Mouse (Mus musculus) MEL (cell line): ENCODE measurements around the gene Elk4. TPM values are rescaled to one million over a fixed set of nuclear protein-coding genes. Genes with fewer than 3 reads are reported as not detected.
A peak's percentile ranks its signal among the peaks of the same experiment; 100 is the strongest.

Experiments
- DNase-seq: peaks from one replicate; pipeline ENCODE4 v3.0.0; 2011; ENCODE audit warnings: low read depth, low spot score
- H3K27ac ChIP-seq: 2 replicates; pipeline ENCODE4 v1.5.1; 2012; ENCODE audit warnings: low read depth, mild to moderate bottlenecking, control low read depth, low read length, moderate library complexity; ENCODE audit not compliant: control insufficient read depth
- H3K27me3 ChIP-seq, 2 experiments: fragments of 150-350 bp in 1 of 2; sonication (generic) in 1 of 2; 2 replicates each; pipeline ENCODE4 v1.6.1; 2012; ENCODE audit warnings: low read length in 2 of 2, mild to moderate bottlenecking in 2 of 2, improper control_type of control experiment in 1 of 2, moderate library complexity in 1 of 2; ENCODE audit not compliant: insufficient read depth in 2 of 2, control insufficient read depth in 1 of 2
- H3K36me3 ChIP-seq, 2 experiments: 2 replicates each; pipeline ENCODE4 v1.6.1; 2012 to 2014; ENCODE audit warnings: low read length in 2 of 2, improper control_type of control experiment in 1 of 2, inconsistent platforms in 1 of 2, mild to moderate bottlenecking in 1 of 2; ENCODE audit not compliant: insufficient read depth in 2 of 2, control insufficient read depth in 1 of 2
- H3K4me1 ChIP-seq, 2 experiments: fragments of 150-350 bp in 1 of 2; sonication (generic) in 1 of 2; 2 replicates each; pipeline ENCODE4 v1.6.1; 2012; ENCODE audit warnings: low read length in 2 of 2, improper control_type of control experiment in 1 of 2, mild to moderate bottlenecking in 1 of 2; ENCODE audit not compliant: insufficient read depth in 2 of 2, control insufficient read depth in 1 of 2
- H3K4me3 ChIP-seq, 2 experiments: fragments of 150-350 bp in 1 of 2; sonication (generic) in 1 of 2; 2 replicates each; pipeline ENCODE4 v1.5.1; 2012; ENCODE audit warnings: low read depth in 2 of 2, low read length in 2 of 2, mild to moderate bottlenecking in 2 of 2, moderate library complexity in 2 of 2, control low read depth in 1 of 2, improper control_type of control experiment in 1 of 2; ENCODE audit not compliant: control insufficient read depth in 1 of 2, insufficient read depth in 1 of 2
- H3K79me2 ChIP-seq: 2 replicates; pipeline ENCODE4 v1.6.1; 2012; ENCODE audit warnings: mild to moderate bottlenecking, low read length, moderate library complexity; ENCODE audit not compliant: control insufficient read depth, poor library complexity, insufficient read depth
- H3K9ac ChIP-seq: 2 replicates; pipeline ENCODE4 v1.6.1; 2012; ENCODE audit warnings: low read depth, mild to moderate bottlenecking, control low read depth, low read length, moderate library complexity; ENCODE audit not compliant: control insufficient read depth, poor library complexity, severe bottlenecking
- H3K9me3 ChIP-seq: fragments of 150-350 bp; sonication (generic); replicated peaks from 2 replicates; pipeline ENCODE4 v1.6.1; 2012; ENCODE audit warnings: mild to moderate bottlenecking, low read length, improper control_type of control experiment, moderate library complexity; ENCODE audit not compliant: insufficient read depth
- CHD1 ChIP-seq: IDR thresholded peaks from 2 replicates; pipeline ENCODE4 v1.6.1; 2012; ENCODE audit warnings: low read depth, mild to moderate bottlenecking, inconsistent platforms, low read length, improper control_type of control experiment
- CHD2 ChIP-seq: IDR thresholded peaks from 2 replicates; pipeline ENCODE4 v1.6.1; 2011; ENCODE audit warnings: low read length, improper control_type of control experiment
- CTCF ChIP-seq, 3 experiments: IDR thresholded peaks in 2 of 3; conservative IDR thresholded peaks in 1 of 3; 2 replicates each; pipeline ENCODE4 v1.5.1; 2011 to 2012; ENCODE audit warnings: low read length in 3 of 3, low read depth in 2 of 3, mild to moderate bottlenecking in 2 of 3, improper control_type of control experiment in 1 of 3, inconsistent platforms in 1 of 3, mixed read lengths in 1 of 3, moderate library complexity in 1 of 3; ENCODE audit not compliant: control insufficient read depth in 1 of 3, insufficient read depth in 1 of 3, poor library complexity in 1 of 3, severe bottlenecking in 1 of 3
- E2F4 ChIP-seq: IDR thresholded peaks from 2 replicates; pipeline ENCODE4 v1.6.1; 2011; ENCODE audit warnings: low read depth, low read length, improper control_type of control experiment, borderline replicate concordance
- ELF1 ChIP-seq: IDR thresholded peaks from 2 replicates; pipeline ENCODE4 v1.6.1; 2014; ENCODE audit warnings: low read depth, mild to moderate bottlenecking, inconsistent platforms, low read length, improper control_type of control experiment, moderate library complexity
- EP300 ChIP-seq, 2 experiments: IDR thresholded peaks; 2 replicates each; pipeline ENCODE4 v1.6.1; 2011; ENCODE audit warnings: improper control_type of control experiment in 2 of 2, low read length in 2 of 2, low read depth in 1 of 2, mild to moderate bottlenecking in 1 of 2
- ETS1 ChIP-seq: IDR thresholded peaks from 2 replicates; pipeline ENCODE4 v1.6.1; 2012; ENCODE audit warnings: low read depth, mild to moderate bottlenecking, inconsistent platforms, low read length, improper control_type of control experiment, moderate library complexity
- GATA1 ChIP-seq: IDR thresholded peaks from 2 replicates; pipeline ENCODE4 v1.6.1; 2011; ENCODE audit warnings: low read depth, low read length, improper control_type of control experiment
- HCFC1 ChIP-seq: IDR thresholded peaks from 2 replicates; pipeline ENCODE4 v1.6.1; 2012; ENCODE audit warnings: low read depth, mild to moderate bottlenecking, inconsistent platforms, low read length, improper control_type of control experiment, moderate library complexity
- JUND ChIP-seq: IDR thresholded peaks from 2 replicates; pipeline ENCODE4 v1.6.1; 2011; ENCODE audit warnings: low read depth, mild to moderate bottlenecking, improper control_type of control experiment, low read length
- KAT2A ChIP-seq: conservative IDR thresholded peaks from 2 replicates; pipeline ENCODE4 v1.6.1; 2012; ENCODE audit warnings: low read depth, low read length, improper control_type of control experiment, inconsistent platforms
- MAFK ChIP-seq: IDR thresholded peaks from 2 replicates; pipeline ENCODE4 v1.6.1; 2011; ENCODE audit warnings: low read depth, mild to moderate bottlenecking, low read length, improper control_type of control experiment, borderline replicate concordance
- MAX ChIP-seq: IDR thresholded peaks from 2 replicates; pipeline ENCODE4 v1.6.1; 2011; ENCODE audit warnings: low read length, improper control_type of control experiment
- MAZ ChIP-seq: IDR thresholded peaks from 2 replicates; pipeline ENCODE4 v1.6.1; 2012; ENCODE audit warnings: low read depth, mild to moderate bottlenecking, inconsistent platforms, low read length, improper control_type of control experiment
- MXI1 ChIP-seq: IDR thresholded peaks from 2 replicates; pipeline ENCODE4 v1.6.1; 2011; ENCODE audit warnings: mild to moderate bottlenecking, low read depth, low read length, improper control_type of control experiment
- MYB ChIP-seq: IDR thresholded peaks from 2 replicates; pipeline ENCODE4 v1.6.1; 2011; ENCODE audit warnings: mild to moderate bottlenecking, low read depth, low read length, improper control_type of control experiment
- NELFE ChIP-seq: IDR thresholded peaks from 2 replicates; pipeline ENCODE4 v1.6.1; 2011; ENCODE audit warnings: low read depth, low read length, improper control_type of control experiment
- POLR2A ChIP-seq, 2 experiments: IDR thresholded peaks; 2 replicates each; pipeline ENCODE4 v1.6.1; 2011 to 2012; ENCODE audit warnings: low read length in 2 of 2, mild to moderate bottlenecking in 2 of 2, control low read depth in 1 of 2, improper control_type of control experiment in 1 of 2, low read depth in 1 of 2, moderate library complexity in 1 of 2; ENCODE audit not compliant: control insufficient read depth in 1 of 2, insufficient read depth in 1 of 2, poor library complexity in 1 of 2
- POLR2AphosphoS2 ChIP-seq: IDR thresholded peaks from 2 replicates; pipeline ENCODE4 v1.6.1; 2011; ENCODE audit warnings: low read length, improper control_type of control experiment
- POLR2AphosphoS5 ChIP-seq: IDR thresholded peaks from 2 replicates; pipeline ENCODE4 v1.6.1; 2012; ENCODE audit warnings: low read depth, borderline replicate concordance, mild to moderate bottlenecking, inconsistent platforms, low read length, moderate library complexity, mixed read lengths
- RAD21 ChIP-seq: IDR thresholded peaks from 2 replicates; pipeline ENCODE4 v1.6.1; 2011; ENCODE audit warnings: mild to moderate bottlenecking, low read depth, low read length, improper control_type of control experiment
- RCOR1 ChIP-seq: IDR thresholded peaks from 2 replicates; pipeline ENCODE4 v1.6.1; 2012; ENCODE audit warnings: low read depth, mild to moderate bottlenecking, inconsistent platforms, low read length, improper control_type of control experiment
- SIN3A ChIP-seq: IDR thresholded peaks from 2 replicates; pipeline ENCODE4 v1.6.1; 2012; ENCODE audit warnings: low read length, improper control_type of control experiment, inconsistent platforms
- TAL1 ChIP-seq: IDR thresholded peaks from 2 replicates; pipeline ENCODE4 v1.6.1; 2012; ENCODE audit warnings: mild to moderate bottlenecking, inconsistent platforms, low read length, moderate library complexity, mixed read lengths
- TBP ChIP-seq: IDR thresholded peaks from 2 replicates; pipeline ENCODE4 v1.8.0; 2011; ENCODE audit warnings: low read depth, low read length, improper control_type of control experiment
- TCF12 ChIP-seq: IDR thresholded peaks from 2 replicates; pipeline ENCODE4 v1.6.1; 2014; ENCODE audit warnings: low read depth, mild to moderate bottlenecking, inconsistent platforms, low read length, improper control_type of control experiment, moderate library complexity
- UBTF ChIP-seq: IDR thresholded peaks from 2 replicates; pipeline ENCODE4 v1.6.1; 2012; ENCODE audit warnings: low read depth, mild to moderate bottlenecking, inconsistent platforms, low read length, improper control_type of control experiment, moderate library complexity, borderline replicate concordance; ENCODE audit not compliant: insufficient read depth
- USF1 ChIP-seq: IDR thresholded peaks from 2 replicates; pipeline ENCODE4 v1.6.1; 2014; ENCODE audit warnings: low read depth, mild to moderate bottlenecking, inconsistent platforms, low read length, improper control_type of control experiment, moderate library complexity
- USF2 ChIP-seq, 2 experiments: IDR thresholded peaks; 2 replicates each; pipeline ENCODE4 v1.6.1; 2011 to 2012; ENCODE audit warnings: improper control_type of control experiment in 2 of 2, low read length in 2 of 2, borderline replicate concordance in 1 of 2, inconsistent platforms in 1 of 2, low read depth in 1 of 2, mild to moderate bottlenecking in 1 of 2; ENCODE audit not compliant: insufficient read depth in 1 of 2
- ZC3H11A ChIP-seq: IDR thresholded peaks from 2 replicates; pipeline ENCODE4 v1.6.1; 2012; ENCODE audit warnings: low read depth, mild to moderate bottlenecking, inconsistent platforms, low read length, improper control_type of control experiment
- ZMIZ1 ChIP-seq: IDR thresholded peaks from 2 replicates; pipeline ENCODE4 v1.6.1; 2012; ENCODE audit warnings: low read depth, mild to moderate bottlenecking, inconsistent platforms, low read length, improper control_type of control experiment, moderate library complexity
- ZNF384 ChIP-seq: IDR thresholded peaks from 2 replicates; pipeline ENCODE4 v1.6.1; 2012; ENCODE audit warnings: low read depth, mild to moderate bottlenecking, inconsistent platforms, low read length, improper control_type of control experiment
- polyA plus RNA-seq, 2 experiments: library from polyadenylated mRNA; stranded (reverse) in 1 of 2; unstranded in 1 of 2; fragments of >175 nt in 1 of 2; fragments of >200 nt in 1 of 2; gene quantifications; 2 replicates each; pipeline versions ENCODE4 v1.2.1 to v1.2.4; 2012; ENCODE audit warnings: low replicate concordance in 2 of 2, low read depth in 1 of 2; ENCODE audit not compliant: insufficient read length in 2 of 2, insufficient read depth in 1 of 2, missing spikeins in 1 of 2
- total RNA-seq: library from RNA; depleted of rRNA; stranded (reverse); fragments of 300-350 nt; gene quantifications from 2 replicates; pipeline ENCODE4 v1.2.3, GENCODE M21; 2012

Elk4 gene
- total and polyA plus RNA-seq, 3 experiments = 19.4 to 191 (median 20.3) TPM

DNA sequence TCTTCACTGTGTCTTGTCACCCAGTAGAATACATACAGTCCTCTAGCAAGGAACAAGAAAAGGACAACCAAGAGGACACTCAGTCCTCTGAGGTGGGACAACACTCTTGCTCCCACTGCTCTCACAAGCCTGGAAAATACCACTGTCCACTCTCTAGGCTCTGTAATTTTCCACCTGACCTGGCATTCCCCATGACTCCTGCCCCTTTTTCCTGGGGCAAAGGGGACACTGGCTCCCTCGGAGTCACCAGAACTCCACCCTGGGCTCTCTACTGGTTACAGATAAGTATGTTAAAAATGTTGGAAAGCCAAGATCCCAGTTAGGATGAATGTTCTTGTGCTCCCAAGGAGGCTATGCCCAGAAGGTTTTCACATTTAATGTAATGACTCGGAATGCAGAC is 46.4 kb upstream of the Elk4 start:
- no peak for TF ChIP-seq TAL1
- TF ChIP-seq CHD2 = no peak
- TF ChIP-seq E2F4 = no peak
- Histone ChIP-seq H3K36me3 (peaks cover 0 to 20% of the 10 kb centered on the region in 2 experiments; a peak in 2 of 4 replicates), H3K27me3 (no peaks in the 10 kb centered on the region), H3K79me2 (peaks cover 28% of the 10 kb centered on the region), H3K4me3 (no peak overlapping the region), H3K9ac (no peak overlapping the region), H3K9me3 (no peaks in the 10 kb centered on the region), H3K4me1 (peaks cover 12 to 16% of the 10 kb centered on the region in 2 experiments), H3K27ac (no peak overlapping the region)
- DNase-seq = no peak

GRCm38 (mm10) chr1:131962606-131963084 is 44.8 kb upstream of the Elk4 start, which contains the start of gene Slc45a3:
Gene Slc45a3, plus strand, starts transcription at chr1:131962967.
- DNase-seq = peak; percentile 76
- Histone ChIP-seq H3K79me2 (peaks cover 45% of the 10 kb centered on the region), H3K27me3 (no peaks in the 10 kb centered on the region), H3K9ac (peak within 1 kb of the TSS; percentile 76), H3K9me3 (no peaks in the 10 kb centered on the region), H3K4me1 (peaks cover 17 to 23% of the 10 kb centered on the region in 2 experiments), H3K4me3 (peak within 1 kb of the TSS; percentile 69 to 93), H3K36me3 (peaks cover 0 to 33% of the 10 kb centered on the region in 2 experiments; a peak in 2 of 4 replicates), H3K27ac (peak within 1 kb of the TSS; percentile 76)
- no peak for TF ChIP-seq RAD21
- no peak for TF ChIP-seq CHD1
- TF ChIP-seq NELFE = peak; percentile 77
- no peak for TF ChIP-seq ELF1
- no peak for TF ChIP-seq POLR2AphosphoS5
- no peak for TF ChIP-seq EP300 (IDR thresholded peaks at IDR 0.05; ENCODE audit: low read depth in 1 of 2, low read length in 2 of 2)
- no peak for TF ChIP-seq TAL1
- TF ChIP-seq ETS1 = peak; percentile 14; the same call in 1 of the 2 replicates
- TF ChIP-seq USF2 (IDR thresholded peaks at IDR 0.05; ENCODE audit: borderline replicate concordance in 1 of 2, insufficient read depth in 1 of 2, low read depth in 1 of 2, low read length in 2 of 2) = no peak
- no peak for TF ChIP-seq JUND
- no peak for TF ChIP-seq MAX
- no peak for TF ChIP-seq ZC3H11A
- TF ChIP-seq ZMIZ1 = peak; percentile 93
- TF ChIP-seq HCFC1 = peak; percentile 7; the same call in 1 of the 2 replicates
- no peak for TF ChIP-seq RCOR1
- TF ChIP-seq MYB = no peak
- TF ChIP-seq CTCF (IDR thresholded peaks at IDR 0.05 in 2 of 3, conservative IDR thresholded peaks at IDR 0.05 in 1 of 3; ENCODE audit: control insufficient read depth in 1 of 3, insufficient read depth in 1 of 3, low read depth in 2 of 3, low read length in 3 of 3, poor library complexity in 1 of 3, severe bottlenecking in 1 of 3) = no peak
- peak; percentile 81 for TF ChIP-seq POLR2AphosphoS2
- TF ChIP-seq POLR2A (IDR thresholded peaks at IDR 0.05; ENCODE audit: control insufficient read depth in 1 of 2, insufficient read depth in 1 of 2, low read depth in 1 of 2, low read length in 2 of 2, poor library complexity in 1 of 2) = peak in 1 of 2 experiments; percentile 76; a peak in 1 of 4 replicates
- peak; percentile 83 for TF ChIP-seq MXI1
- TF ChIP-seq SIN3A = peak; percentile 67
- TF ChIP-seq ZNF384 = no peak
- no peak for TF ChIP-seq CHD2
- no peak for TF ChIP-seq TBP
- no peak; the same call in 1 of the 2 replicates for TF ChIP-seq TCF12
- no peak for TF ChIP-seq UBTF
- no peak for TF ChIP-seq MAFK
- TF ChIP-seq USF1 = no peak
- no peak for TF ChIP-seq E2F4
- no peak for TF ChIP-seq KAT2A
- TF ChIP-seq MAZ = peak; percentile 89
- TF ChIP-seq GATA1 = no peak
